13 mouse cellular contexts compared by ENCODE assay signal in genomic region chr17:83758096-83758495, GRCm38 (mm10). TPM values are rescaled to one million over a fixed set of nuclear protein-coding genes. Genes with fewer than 3 reads are reported as not detected.
DNase-seq lines count a peak whose midpoint lies in the region.
"Had no signal": no experiment of that assay in that cellular context is flagged by ENCODE, and none has a peak within 500 bp of the region (broad histone marks: within the 10 kb centered on the region; RNA-seq: fewer than 3 reads in every experiment).

No protein-coding gene starts in this region.

- peak; percentile 28 to 45 for DNase-seq in heart, adult 18-20 months
- no peak for DNase-seq in heart, adult 11 months
- DNase-seq in NIH3T3 (ENCODE audit: low read depth) = peak; percentile 14
- peak; percentile 62 for DNase-seq in adipocyte (ENCODE audit: low spot score)
- DNase-seq in gastrocnemius, postnatal 14 days = peak; percentile 33
- DNase-seq in embryo, embryonic 10.5 days (ENCODE audit: low spot score) = no peak
- no peak for DNase-seq in ovary, postnatal 10 days (ENCODE audit: low spot score)
- DNase-seq: cerebellum, adult 8-10 months; kidney, postnatal 4 days; layer of hippocampus, adult 9-11 months; lung, embryonic 14.5 days; lung, postnatal 36 days; thymus, postnatal 25 days had no signal

- intact Hi-C loops in gastrocnemius, postnatal 14 days (cut with DNase I; ENCODE audit: low total_unique reads) = no loop called here

RNA-seq across cellular contexts. Expression of gene Mta3, which starts 52.1 kb away (rescaled TPM):
- 10 to 100 TPM; 18.0 to 19.2 TPM for total RNA-seq in heart, adult 18-20 months (2021)
- 10 to 100 TPM; 10.4 to 10.8 TPM for total RNA-seq in gastrocnemius, postnatal 14 days (2021)

Comparison
In these comparisons a context has a peak if more than half of its experiments do, and no peak if none do; other contexts are left out.
1. DNase-seq: peak in heart, adult 18-20 months (2 of 2), NIH3T3 (single experiment), adipocyte (single experiment) and gastrocnemius, postnatal 14 days (single experiment); none in heart, adult 11 months (single experiment), embryo, embryonic 10.5 days (single experiment) and ovary, postnatal 10 days (single experiment).